8 mouse cellular contexts compared by ENCODE assay signal in genomic region chr7:141456739-141457138, GRCm38 (mm10). TPM values are rescaled to one million over a fixed set of nuclear protein-coding genes. Genes with fewer than 3 reads are reported as not detected.
DNase-seq lines count a peak whose midpoint lies in the region; ATAC-seq and TF ChIP-seq lines count a peak whose summit lies in the region.

No protein-coding gene starts in this region.

- H3K36me3 ChIP-seq in heart, embryonic 10.5 days: peaks cover 32% of the 10 kb centered on the region
- peaks cover 36% of the 10 kb centered on the region for H3K36me3 ChIP-seq in heart, postnatal 0 days (replicated peaks; ENCODE audit: control insufficient read depth, insufficient read depth, low read length)

- H3K4me1 ChIP-seq in heart, embryonic 10.5 days: peaks cover 41% of the 10 kb centered on the region
- H3K4me1 ChIP-seq in heart, postnatal 0 days (ENCODE audit: control insufficient read depth, insufficient read depth): peaks cover 26% of the 10 kb centered on the region

- no peaks in the 10 kb centered on the region for H3K9me3 ChIP-seq in heart, embryonic 10.5 days
- no peaks in the 10 kb centered on the region for H3K9me3 ChIP-seq in heart, postnatal 0 days (replicated peaks; ENCODE audit: control insufficient read depth, low read length)

- no peak for ATAC-seq in heart, postnatal 0 days (ENCODE audit: insufficient read depth, low read depth)
- ATAC-seq in megakaryocyte-erythroid progenitor cell, adult 5-6 weeks (replicated peaks; ENCODE audit: low FRiP score, low TSS enrichment, poor library complexity, severe bottlenecking): no peak

- H3K27me3 ChIP-seq in heart, embryonic 10.5 days (ENCODE audit: insufficient read depth, poor library complexity, severe bottlenecking): peaks cover 43% of the 10 kb centered on the region
- no peaks in the 10 kb centered on the region for H3K27me3 ChIP-seq in heart, postnatal 0 days (ENCODE audit: control insufficient read depth, insufficient read depth, low read length)

- peak; percentile 54 to 65 for DNase-seq in heart, adult 9 months (ENCODE audit: low spot score in 2 of 2)
- no peak for DNase-seq in heart, embryonic 10.5 days (ENCODE audit: low spot score)
- DNase-seq in thymus, postnatal 4 days: peak; percentile 9
- no peak for DNase-seq in thymus, postnatal 36 days
- peak; percentile 31 for DNase-seq in heart, postnatal 0 days (ENCODE audit: low spot score)
- no peak for DNase-seq in spleen, adult 12 weeks (ENCODE audit: low spot score)
- DNase-seq in thymus, postnatal 10 days (ENCODE audit: low spot score in 2 of 2): no peak

- no peak overlapping the region for H3K4me3 ChIP-seq in heart, embryonic 10.5 days
- peak overlapping the region; percentile 65 for H3K4me3 ChIP-seq in heart, postnatal 0 days (ENCODE audit: low read depth, low read length)

- WGBS in heart, embryonic 10.5 days: 84% methylated on average over 6 of the region's 6 CpGs
- WGBS in heart, postnatal 0 days: 73% methylated on average over 6 of the region's 6 CpGs

- no peak overlapping the region for H3K27ac ChIP-seq in heart, embryonic 10.5 days
- peak overlapping the region; percentile 98 for H3K27ac ChIP-seq in heart, postnatal 0 days (ENCODE audit: low read depth)

- H3K9ac ChIP-seq in heart, postnatal 0 days (replicated peaks; ENCODE audit: low read depth, low read length): peak overlapping the region; percentile 83; the same call in 1 of the 2 replicates

- peak overlapping the region; percentile 64 for H3K4me2 ChIP-seq in heart, postnatal 0 days (ENCODE audit: low read depth, low read length)

- TF ChIP-seq CTCF in heart, postnatal 0 days (IDR thresholded peaks at IDR 0.05; ENCODE audit: low read depth): no peak

- TF ChIP-seq EP300 in heart, postnatal 0 days (IDR thresholded peaks at IDR 0.05; ENCODE audit: low read depth): no peak

RNA-seq across cellular contexts. Expression of gene Pnpla2, which starts 1.7 kb away (rescaled TPM):
- 28.3 and 38.9 TPM in 2 replicates for polyA plus RNA-seq in heart, embryonic 10.5 days (2016; fragmentation: Nextera tagmentation; extraction: Ambion mirVana)
- 47.9 and 63.8 TPM in 2 replicates for total RNA-seq in heart, postnatal 0 days (2014; rRNA removed; ENCODE audit: low replicate concordance)
- 157 and 159 TPM in 2 replicates for polyA plus RNA-seq in heart, postnatal 0 days (2015; fragmentation: Nextera tagmentation; extraction: Ambion mirVana)
- 29.7 and 32.6 TPM in 2 replicates for total RNA-seq in megakaryocyte-erythroid progenitor cell, adult 5-6 weeks (2014; fragmentation: Nextera tagmentation)
- 7.1 and 17.8 TPM in 2 replicates for total RNA-seq in megakaryocyte-erythroid progenitor cell, adult 5-6 weeks (2017)

RNA-seq across cellular contexts. Expression of gene Cracr2b, which starts 4.2 kb away (rescaled TPM):
- 14.0 and 14.6 TPM in 2 replicates for polyA plus RNA-seq in heart, embryonic 10.5 days (2016; fragmentation: Nextera tagmentation; extraction: Ambion mirVana)
- total RNA-seq in heart, postnatal 0 days (2014; rRNA removed; ENCODE audit: low replicate concordance): 6.2 and 134 TPM in 2 replicates
- polyA plus RNA-seq in heart, postnatal 0 days (2015; fragmentation: Nextera tagmentation; extraction: Ambion mirVana): 23.9 and 24.2 TPM in 2 replicates
- total RNA-seq in megakaryocyte-erythroid progenitor cell, adult 5-6 weeks (2014; fragmentation: Nextera tagmentation): not detected in 2 replicates
- total RNA-seq in megakaryocyte-erythroid progenitor cell, adult 5-6 weeks (2017): 0.23 TPM in 1 of 2 replicates, not detected in the other

RNA-seq across cellular contexts. Expression of gene Rplp2, which starts 9.6 kb away (rescaled TPM):
- polyA plus RNA-seq in heart, embryonic 10.5 days (2016; fragmentation: Nextera tagmentation; extraction: Ambion mirVana): 882 and 900 TPM in 2 replicates
- total RNA-seq in heart, postnatal 0 days (2014; rRNA removed; ENCODE audit: low replicate concordance): 302 and 309 TPM in 2 replicates
- polyA plus RNA-seq in heart, postnatal 0 days (2015; fragmentation: Nextera tagmentation; extraction: Ambion mirVana): 880 and 926 TPM in 2 replicates
- total RNA-seq in megakaryocyte-erythroid progenitor cell, adult 5-6 weeks (2014; fragmentation: Nextera tagmentation): 4,458 and 6,012 TPM in 2 replicates
- total RNA-seq in megakaryocyte-erythroid progenitor cell, adult 5-6 weeks (2017): 2,286 and 2,743 TPM in 2 replicates

RNA-seq across cellular contexts. Expression of gene Cd151, which starts 10.5 kb away (rescaled TPM):
- 23.1 and 38.2 TPM in 2 replicates for polyA plus RNA-seq in heart, embryonic 10.5 days (2016; fragmentation: Nextera tagmentation; extraction: Ambion mirVana)
- total RNA-seq in heart, postnatal 0 days (2014; rRNA removed; ENCODE audit: low replicate concordance): 288 and 323 TPM in 2 replicates
- polyA plus RNA-seq in heart, postnatal 0 days (2015; fragmentation: Nextera tagmentation; extraction: Ambion mirVana): 37.8 and 39.7 TPM in 2 replicates
- 20.2 and 24.2 TPM in 2 replicates for total RNA-seq in megakaryocyte-erythroid progenitor cell, adult 5-6 weeks (2014; fragmentation: Nextera tagmentation)
- total RNA-seq in megakaryocyte-erythroid progenitor cell, adult 5-6 weeks (2017): 13.2 and 17.6 TPM in 2 replicates

RNA-seq across cellular contexts. Expression of gene Pidd1, which starts 12.9 kb away (rescaled TPM):
- 18.0 and 18.2 TPM in 2 replicates for polyA plus RNA-seq in heart, embryonic 10.5 days (2016; fragmentation: Nextera tagmentation; extraction: Ambion mirVana)
- total RNA-seq in heart, postnatal 0 days (2014; rRNA removed; ENCODE audit: low replicate concordance): 0.15 and 2.0 TPM in 2 replicates
- polyA plus RNA-seq in heart, postnatal 0 days (2015; fragmentation: Nextera tagmentation; extraction: Ambion mirVana): 1.7 and 2.3 TPM in 2 replicates
- 46.5 and 64.8 TPM in 2 replicates for total RNA-seq in megakaryocyte-erythroid progenitor cell, adult 5-6 weeks (2014; fragmentation: Nextera tagmentation)
- total RNA-seq in megakaryocyte-erythroid progenitor cell, adult 5-6 weeks (2017): 7.5 and 14.3 TPM in 2 replicates

Comparison
In these comparisons a context has a peak if more than half of its experiments do, and no peak if none do; other contexts are left out.
1. DNase-seq: peak in heart, adult 9 months (2 of 2), thymus, postnatal 4 days (single experiment) and heart, postnatal 0 days (single experiment); none in heart, embryonic 10.5 days (single experiment), thymus, postnatal 36 days (0 of 2), spleen, adult 12 weeks (single experiment) and thymus, postnatal 10 days (0 of 2).